Mouse (Mus musculus): ENCODE measurements around the gene F5. TPM values are rescaled to one million over a fixed set of nuclear protein-coding genes. Genes with fewer than 3 reads are reported as not detected.
A peak's percentile ranks its signal among the peaks of the same experiment; 100 is the strongest.

Gene F5
- polyA plus RNA-seq, 1 experiment from 2014 or later, result 28.2 TPM

- Histone ChIP-seq H3K36me3 (replicated peaks; ENCODE audit: insufficient read depth, low read length) (no peaks in the 10 kb centered on the region), H3K4me1 (ENCODE audit: insufficient read depth) (peaks cover 15% of the 10 kb centered on the region; the same call in 1 of the 2 replicates), H3K27ac (ENCODE audit: low read depth) (0 out of 2 replicates have a peak overlapping the region, but pooled peaks have one; percentile 5), H3K9me3 (ENCODE audit: low read length) (no peaks in the 10 kb centered on the region), H3K9ac (replicated peaks) (no peak overlapping the region), H3K27me3 (ENCODE audit: insufficient read depth, low read length) (no peaks in the 10 kb centered on the region), H3K4me3 (ENCODE audit: low read depth, low read length) (no peak overlapping the region), H3K4me2 (ENCODE audit: low read depth, low read length) (no peak overlapping the region)
- no peak for DNase-seq
- no peak for TF ChIP-seq EP300 (IDR thresholded peaks at IDR 0.05; ENCODE audit: low read depth)
- no peak for ATAC-seq
- WGBS (ENCODE audit: insufficient replicate concordance), result 41% methylated on average over 6 of the region's 6 CpGs
Observed at GRCm38 (mm10) chr1:164134101-164134500, 17.5 kb upstream of the F5 start.

- Histone ChIP-seq H3K4me2 (ENCODE audit: low read depth, low read length) (peak overlapping the region; percentile 24; the same call in 1 of the 2 replicates), H3K27ac (ENCODE audit: low read depth) (peak overlapping the region; percentile 74), H3K36me3 (replicated peaks; ENCODE audit: insufficient read depth, low read length) (no peaks in the 10 kb centered on the region), H3K9me3 (ENCODE audit: low read length) (no peaks in the 10 kb centered on the region), H3K4me3 (ENCODE audit: low read depth, low read length) (no peak overlapping the region), H3K4me1 (ENCODE audit: insufficient read depth) (peaks cover 15% of the 10 kb centered on the region; the same call in 1 of the 2 replicates), H3K9ac (replicated peaks) (no peak overlapping the region), H3K27me3 (ENCODE audit: insufficient read depth, low read length) (no peaks in the 10 kb centered on the region)
- DNase-seq, result peak; percentile 48
- TF ChIP-seq CTCF (IDR thresholded peaks at IDR 0.05; ENCODE audit: low read depth), result no peak
- peak; percentile 78 for TF ChIP-seq EP300 (IDR thresholded peaks at IDR 0.05; ENCODE audit: low read depth)
- peak; percentile 81 for ATAC-seq
- WGBS (ENCODE audit: insufficient replicate concordance), result 5% methylated on average over 5 of the region's 5 CpGs
Observed at GRCm38 (mm10) chr1:164135360-164135759, 16.3 kb upstream of the F5 start.

- ATAC-seq (peak; percentile 64), DNase-seq (peak; percentile 46)
- Histone ChIP-seq H3K27me3 (ENCODE audit: insufficient read depth, low read length) (no peaks in the 10 kb centered on the region), H3K9me3 (ENCODE audit: low read length) (no peaks in the 10 kb centered on the region), H3K36me3 (replicated peaks; ENCODE audit: insufficient read depth, low read length) (no peaks in the 10 kb centered on the region), H3K9ac (replicated peaks) (no peak overlapping the region), H3K27ac (ENCODE audit: low read depth) (peak overlapping the region; percentile 74), H3K4me2 (ENCODE audit: low read depth, low read length) (peak overlapping the region; percentile 24; the same call in 1 of the 2 replicates), H3K4me1 (ENCODE audit: insufficient read depth) (peaks cover 15% of the 10 kb centered on the region; the same call in 1 of the 2 replicates), H3K4me3 (ENCODE audit: low read depth, low read length) (no peak overlapping the region)
- TF ChIP-seq EP300 (IDR thresholded peaks at IDR 0.05; ENCODE audit: low read depth) (no peak), CTCF (IDR thresholded peaks at IDR 0.05; ENCODE audit: low read depth) (no peak)
- WGBS (ENCODE audit: insufficient replicate concordance), result 33% methylated on average over 11 of the region's 11 CpGs
Observed at GRCm38 (mm10) chr1:164135960-164136359, 15.7 kb upstream of the F5 start.

- no peaks in the 10 kb centered on the region for H3K9me3 ChIP-seq (ENCODE audit: low read length)
- no peak overlapping the region for H3K4me3 ChIP-seq (ENCODE audit: low read depth, low read length)
- DNase-seq, result no peak
- TF ChIP-seq EP300 (IDR thresholded peaks at IDR 0.05; ENCODE audit: low read depth) (no peak), CTCF (IDR thresholded peaks at IDR 0.05; ENCODE audit: low read depth) (no peak)
- peaks cover 15% of the 10 kb centered on the region; the same call in 1 of the 2 replicates for H3K4me1 ChIP-seq (ENCODE audit: insufficient read depth)
- H3K27ac ChIP-seq (ENCODE audit: low read depth), result no peak overlapping the region
- no peak overlapping the region for H3K4me2 ChIP-seq (ENCODE audit: low read depth, low read length)
- no peaks in the 10 kb centered on the region for H3K36me3 ChIP-seq (replicated peaks; ENCODE audit: insufficient read depth, low read length)
- H3K27me3 ChIP-seq (ENCODE audit: insufficient read depth, low read length), result no peaks in the 10 kb centered on the region
- WGBS (ENCODE audit: insufficient replicate concordance), result 62% methylated on average over 6 of the region's 6 CpGs
- no peak overlapping the region for H3K9ac ChIP-seq (replicated peaks)
- ATAC-seq, result no peak
Observed at GRCm38 (mm10) chr1:164136636-164137035, 15.0 kb upstream of the F5 start.

- Histone ChIP-seq H3K27ac (ENCODE audit: low read depth) (no peak overlapping the region), H3K27me3 (ENCODE audit: insufficient read depth, low read length) (no peaks in the 10 kb centered on the region), H3K9me3 (ENCODE audit: low read length) (no peaks in the 10 kb centered on the region), H3K4me2 (ENCODE audit: low read depth, low read length) (no peak overlapping the region), H3K9ac (replicated peaks) (no peak overlapping the region), H3K4me1 (ENCODE audit: insufficient read depth) (peaks cover 15% of the 10 kb centered on the region; the same call in 1 of the 2 replicates), H3K4me3 (ENCODE audit: low read depth, low read length) (no peak overlapping the region), H3K36me3 (replicated peaks; ENCODE audit: insufficient read depth, low read length) (no peaks in the 10 kb centered on the region)
- 3% methylated on average over 5 of the region's 5 CpGs for whole genome bisulfite sequencing (ENCODE audit: insufficient replicate concordance)
- DNase-seq, result peak; percentile 87
- TF ChIP-seq CTCF (IDR thresholded peaks at IDR 0.05; ENCODE audit: low read depth), result peak; percentile 94
- TF ChIP-seq EP300 (IDR thresholded peaks at IDR 0.05; ENCODE audit: low read depth), result no peak
- ATAC-seq, result peak; percentile 54
Observed at GRCm38 (mm10) chr1:164138365-164139130, 13.1 kb upstream of the F5 start.

GRCm38 (mm10) chr1:164139464-164139863 lies 12.2 kb upstream of the F5 start:
- WGBS (ENCODE audit: insufficient replicate concordance), result 41% methylated on average over 4 of the region's 4 CpGs
- DNase-seq (no peak), ATAC-seq (no peak)
- H3K4me1 ChIP-seq (ENCODE audit: insufficient read depth), result 0 out of 2 replicates have a peak, but pooled peaks cover 9% of the 10 kb centered on the region
- H3K9me3 ChIP-seq (ENCODE audit: low read length), result no peaks in the 10 kb centered on the region
- no peak overlapping the region for H3K4me2 ChIP-seq (ENCODE audit: low read depth, low read length)
- no peak overlapping the region for H3K9ac ChIP-seq (replicated peaks)
- no peaks in the 10 kb centered on the region for H3K36me3 ChIP-seq (replicated peaks; ENCODE audit: insufficient read depth, low read length)
- no peak overlapping the region for H3K4me3 ChIP-seq (ENCODE audit: low read depth, low read length)
- no peak for TF ChIP-seq CTCF (IDR thresholded peaks at IDR 0.05; ENCODE audit: low read depth)
- TF ChIP-seq EP300 (IDR thresholded peaks at IDR 0.05; ENCODE audit: low read depth), result no peak
- H3K27ac ChIP-seq (ENCODE audit: low read depth), result no peak overlapping the region
- H3K27me3 ChIP-seq (ENCODE audit: insufficient read depth, low read length), result no peaks in the 10 kb centered on the region
